Mouse (Mus musculus) embryonic facial prominence, embryonic 14.5 days (tissue): ENCODE results near the gene Bcl7b. TPM values are rescaled to one million over a fixed set of nuclear protein-coding genes. Genes with fewer than 3 reads are reported as not detected.
"Not testable (repeated sequence)": the region's sequence is repeated elsewhere in the genome, so short reads cannot be mapped to it uniquely, and the experiment has no call there.

Experiments used
- ATAC-seq: fragments of 200-750 bp; cut with Nextera tagmentation; 2 replicates; pipeline ENCODE4 v1.8.0; 2017; ENCODE audit warnings: low read depth, moderate number of reproducible peaks, moderate TSS enrichment
- DNase-seq: peaks from one replicate; pipeline ENCODE4 v3.0.0-alpha.2; 2015; ENCODE audit warnings: low spot score
- H3K27ac ChIP-seq: fragments of 300-500 bp; sonication (generic); replicated peaks from 2 replicates; pipeline ENCODE4 v1.5.1; 2014; ENCODE audit warnings: low read depth, mild to moderate bottlenecking, low read length, moderate library complexity
- H3K27me3 ChIP-seq: fragments of 300-500 bp; sonication (generic); replicated peaks from 2 replicates; pipeline ENCODE4 v1.6.1; 2014; ENCODE audit warnings: low read length; ENCODE audit not compliant: control insufficient read depth, insufficient read depth
- H3K36me3 ChIP-seq: fragments of 300-500 bp; sonication (generic); 2 replicates; pipeline ENCODE4 v1.6.1; 2014; ENCODE audit warnings: low read length, mixed read lengths; ENCODE audit not compliant: control insufficient read depth, insufficient read depth
- H3K4me1 ChIP-seq: fragments of 300-500 bp; sonication (generic); 2 replicates; pipeline ENCODE4 v1.6.1; 2014; ENCODE audit warnings: antibody characterized with exemption, low read length; ENCODE audit not compliant: control insufficient read depth, insufficient read depth
- H3K4me2 ChIP-seq: fragments of 300-500 bp; sonication (generic); 2 replicates; pipeline ENCODE4 v1.6.1; 2014; ENCODE audit warnings: low read depth, mild to moderate bottlenecking, low read length, moderate library complexity, mixed read lengths
- H3K4me3 ChIP-seq: fragments of 300-500 bp; sonication (generic); 2 replicates; pipeline ENCODE4 v1.5.1; 2014; ENCODE audit warnings: low read depth, mild to moderate bottlenecking, low read length
- H3K9ac ChIP-seq: fragments of 300-500 bp; sonication (generic); 2 replicates; pipeline ENCODE4 v1.6.1; 2014; ENCODE audit warnings: low read depth, mild to moderate bottlenecking, low read length, moderate library complexity, mixed read lengths
- H3K9me3 ChIP-seq: fragments of 300-500 bp; sonication (generic); 2 replicates; pipeline ENCODE4 v1.6.1; 2016; ENCODE audit warnings: low read length; ENCODE audit not compliant: control insufficient read depth
- WGBS: fragments of 180-500 bp; shearing (Covaris S2); extraction: QIAGEN DNeasy Blood & Tissue Kit; methylation state at CpG from one replicate; pipeline ENCODE4 v1.1.7; 2014; 5-methylcytosine and 5-hydroxymethylcytosine counted together
- microRNA-seq: library from miRNA; unstranded; fragments of <30 nt; microRNA quantifications from one replicate; pipeline ENCODE4, GENCODE M21; 2016; ENCODE audit warnings: borderline number of aligned reads
- polyA plus RNA-seq: library from polyadenylated mRNA; unstranded; fragments of >200 nt; fragmentation: Nextera tagmentation; extraction: Ambion mirVana; gene quantifications from 2 replicates; pipeline ENCODE4 v1.2.1, GENCODE M21; 2014

The Bcl7b gene
- polyA plus RNA-seq, 1 experiment from 2014 or later: 44.4 TPM

DNA sequence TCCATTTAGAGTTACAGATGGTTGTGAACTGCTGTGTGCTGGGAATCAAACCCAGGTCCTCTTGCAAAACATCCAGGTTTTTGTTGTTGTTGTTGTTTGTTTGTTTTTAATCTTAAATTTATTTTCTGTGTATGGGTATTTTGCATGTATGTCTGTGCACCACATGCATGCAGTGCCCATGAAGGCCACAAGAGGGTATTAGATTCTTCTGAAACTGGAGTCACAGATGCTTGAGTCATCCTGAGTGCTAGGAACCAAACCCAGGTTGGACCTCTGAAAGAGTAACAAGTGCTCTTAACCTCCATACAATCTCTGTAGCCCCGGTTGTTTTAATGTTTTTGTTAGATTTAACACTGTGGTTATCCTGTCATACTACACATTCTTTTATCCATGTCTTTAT is 40.1 kb downstream of the Bcl7b start:
- Histone ChIP-seq H3K4me3 (no peak overlapping the region), H3K27ac (no peak overlapping the region), H3K27me3 (no peaks in the 10 kb centered on the region), H3K9me3 (no peaks in the 10 kb centered on the region), H3K9ac (no peak overlapping the region), H3K4me1 (no peaks in the 10 kb centered on the region), H3K36me3 (peaks cover 96% of the 10 kb centered on the region), H3K4me2 (no peak overlapping the region)
- DNase-seq: no peak
- no peak for ATAC-seq
- WGBS: 100% methylated on average over 1 of the region's 1 CpGs

- 95% methylated on average over 6 of the region's 6 CpGs for WGBS
- Histone ChIP-seq H3K4me1 (no peaks in the 10 kb centered on the region), H3K9ac (no peak overlapping the region), H3K4me3 (no peak overlapping the region), H3K27me3 (no peaks in the 10 kb centered on the region), H3K9me3 (no peaks in the 10 kb centered on the region), H3K27ac (no peak overlapping the region), H3K36me3 (peaks cover 99% of the 10 kb centered on the region), H3K4me2 (no peak overlapping the region)
- no peak for DNase-seq
- no peak for ATAC-seq
Observed at GRCm38 (mm10) chr5:135216871-135217270, 48.8 kb downstream of the Bcl7b start.

GRCm38 (mm10) chr5:135220941-135221340 is 52.9 kb downstream of the Bcl7b start:
- no peak overlapping the region for H3K27ac ChIP-seq
- H3K4me1 ChIP-seq: no peaks in the 10 kb centered on the region
- no peak overlapping the region for H3K4me3 ChIP-seq
- no peaks in the 10 kb centered on the region for H3K27me3 ChIP-seq
- no peaks in the 10 kb centered on the region for H3K9me3 ChIP-seq
- DNase-seq (no peak), ATAC-seq (no peak)
- no peak overlapping the region for H3K9ac ChIP-seq
- peaks cover 95% of the 10 kb centered on the region for H3K36me3 ChIP-seq
- no peak overlapping the region for H3K4me2 ChIP-seq

- H3K4me1 ChIP-seq: no peaks in the 10 kb centered on the region
- DNase-seq (no peak), ATAC-seq (no peak)
- no peak overlapping the region for H3K4me2 ChIP-seq
- no peaks in the 10 kb centered on the region for H3K9me3 ChIP-seq
- H3K36me3 ChIP-seq: peaks cover 93% of the 10 kb centered on the region
- H3K9ac ChIP-seq: no peak overlapping the region
- H3K4me3 ChIP-seq: no peak overlapping the region
- no peaks in the 10 kb centered on the region for H3K27me3 ChIP-seq
- whole genome bisulfite sequencing: 93% methylated on average over 7 of the region's 7 CpGs
- no peak overlapping the region for H3K27ac ChIP-seq
Observed at GRCm38 (mm10) chr5:135222066-135222465, 54.0 kb downstream of the Bcl7b start.

- ATAC-seq: peak; percentile 71; the same call in 1 of the 2 replicates
- H3K4me3 ChIP-seq: no peak overlapping the region
- no peak overlapping the region for H3K9ac ChIP-seq
- no peaks in the 10 kb centered on the region for H3K9me3 ChIP-seq
- DNase-seq: peak; percentile 34
- H3K27ac ChIP-seq: no peak overlapping the region
- H3K36me3 ChIP-seq: peaks cover 91% of the 10 kb centered on the region
- H3K4me1 ChIP-seq: no peaks in the 10 kb centered on the region
- no peaks in the 10 kb centered on the region for H3K27me3 ChIP-seq
- WGBS: 81% methylated on average over 3 of the region's 3 CpGs
- H3K4me2 ChIP-seq: no peak overlapping the region
Observed at GRCm38 (mm10) chr5:135224169-135224568, 56.1 kb downstream of the Bcl7b start.

- peaks cover 90% of the 10 kb centered on the region for H3K36me3 ChIP-seq
- not testable (repeated sequence) for H3K27me3 ChIP-seq, H3K9ac ChIP-seq, H3K4me2 ChIP-seq, H3K27ac ChIP-seq, DNase-seq, H3K9me3 ChIP-seq, H3K4me3 ChIP-seq, ATAC-seq, H3K4me1 ChIP-seq
- 90% methylated on average over 4 of the region's 4 CpGs for WGBS
Observed at GRCm38 (mm10) chr5:135225879-135226278, 57.8 kb downstream of the Bcl7b start.

DNA sequence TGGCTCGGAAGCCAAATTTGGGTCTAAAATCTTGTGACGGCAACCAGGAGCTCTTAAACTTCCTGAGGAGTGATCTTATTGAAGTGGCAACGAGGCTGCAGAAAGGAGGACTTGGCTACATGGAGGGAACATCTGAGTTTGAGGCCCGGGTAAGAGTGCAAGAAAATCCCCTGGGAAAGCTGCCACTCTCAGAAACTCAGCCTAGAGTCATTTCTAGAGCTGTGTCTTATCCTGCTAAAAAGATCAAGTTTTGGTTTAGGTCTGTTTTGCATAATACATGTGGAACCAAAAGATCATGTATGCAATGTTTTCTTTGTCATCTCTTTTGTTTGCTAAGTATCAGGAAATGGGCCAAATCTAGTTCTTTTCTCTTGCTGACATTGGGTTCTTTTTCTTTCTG is 62.1 kb downstream of the Bcl7b start:
- DNase-seq (no peak), ATAC-seq (no peak)
- Histone ChIP-seq H3K36me3 (peaks cover 91% of the 10 kb centered on the region), H3K27ac (no peak overlapping the region), H3K4me1 (no peaks in the 10 kb centered on the region), H3K9me3 (no peaks in the 10 kb centered on the region), H3K9ac (no peak overlapping the region), H3K4me2 (no peak overlapping the region), H3K4me3 (no peak overlapping the region), H3K27me3 (no peaks in the 10 kb centered on the region)
- 89% methylated on average over 4 of the region's 4 CpGs for WGBS

Small RNA genes within 50 kb of the gene (microRNA-seq; reads per million reads assigned to microRNA genes)
- gene Gm25315: not detected

Other genes with a start within 250 kb of the Bcl7b start
- 10.6 and 18.2 TPM in 2 replicates for gene Mettl27, start 235.9 kb upstream of the Bcl7b start, polyA plus RNA-seq
- gene Cldn4, start 221.3 kb upstream of the Bcl7b start, polyA plus RNA-seq: 27.0 and 30.6 TPM in 2 replicates
- 23.2 and 27.8 TPM in 2 replicates for gene Cldn3, start 182.1 kb upstream of the Bcl7b start, polyA plus RNA-seq
- 61.3 and 70.3 TPM in 2 replicates for gene Abhd11, start 159.1 kb upstream of the Bcl7b start, polyA plus RNA-seq
- gene Stx1a, start 144.8 kb upstream of the Bcl7b start, polyA plus RNA-seq: 19.6 and 20.8 TPM in 2 replicates
- gene Dnajc30, start 104.1 kb upstream of the Bcl7b start, polyA plus RNA-seq: 31.1 and 33.9 TPM in 2 replicates
- gene Bud23, start 103.3 kb upstream of the Bcl7b start, polyA plus RNA-seq: 74.0 and 87.2 TPM in 2 replicates
- 7.7 and 8.5 TPM in 2 replicates for gene Vps37d, start 90.0 kb upstream of the Bcl7b start, polyA plus RNA-seq
- 1.2 and 1.6 TPM in 2 replicates for gene Mlxipl, start 78.4 kb upstream of the Bcl7b start, polyA plus RNA-seq
- gene Tbl2, start 18.6 kb upstream of the Bcl7b start, polyA plus RNA-seq: 24.1 and 30.1 TPM in 2 replicates
- 46.9 and 48.4 TPM in 2 replicates for gene Baz1b, start 19.0 kb downstream of the Bcl7b start, polyA plus RNA-seq
- 21.6 and 21.7 TPM in 2 replicates for gene Fzd9, start 82.9 kb downstream of the Bcl7b start, polyA plus RNA-seq
- 0.17 TPM in 1 of 2 replicates, not detected in the other for gene Fkbp6, start 181.8 kb downstream of the Bcl7b start, polyA plus RNA-seq
- gene Trim50, start 185.0 kb downstream of the Bcl7b start, polyA plus RNA-seq: not detected in 2 replicates
- gene Nsun5, start 201.7 kb downstream of the Bcl7b start, polyA plus RNA-seq: 23.7 and 27.6 TPM in 2 replicates
- 14.8 and 15.4 TPM in 2 replicates for gene Pom121, start 226.3 kb downstream of the Bcl7b start, polyA plus RNA-seq